Mouse (Mus musculus): Measurements from ENCODE around the gene Gm40193. TPM values are rescaled to one million over a fixed set of nuclear protein-coding genes. Genes with fewer than 3 reads are reported as not detected.

The Gm40193 gene
- polyA plus RNA-seq, 1 experiment = not detected

- H3K4me1 ChIP-seq (ENCODE audit: control insufficient read depth, insufficient read depth, low read length) = peaks cover 8% of the 10 kb centered on the region
- H3K4me3 ChIP-seq (ENCODE audit: control insufficient read depth, low read depth, low read length) = no peak overlapping the region
- H3K36me3 ChIP-seq (ENCODE audit: control insufficient read depth, insufficient read depth, low read length) = no peaks in the 10 kb centered on the region
- no peak for TF ChIP-seq CTCF (IDR thresholded peaks at IDR 0.05; ENCODE audit: control insufficient read depth, insufficient read depth, insufficient replicate concordance, low read depth, low read length)
- no peak for TF ChIP-seq POLR2A (IDR thresholded peaks at IDR 0.05; ENCODE audit: control insufficient read depth, low read depth, low read length)
- H3K27ac ChIP-seq (ENCODE audit: control insufficient read depth, insufficient read depth, low read depth, low read length) = no peak overlapping the region
- no peaks in the 10 kb centered on the region for H3K27me3 ChIP-seq (ENCODE audit: control insufficient read depth, insufficient read depth, low read length)
Observed at GRCm38 (mm10) chr11:70516352-70516751, 16.4 kb downstream of the Gm40193 start.

GRCm38 (mm10) chr11:70514288-70514687, 18.5 kb downstream of the Gm40193 start, which contains the start of gene Vmo1:
Gene Vmo1, minus strand, starts transcription at chr11:70514616.
- H3K27ac ChIP-seq (ENCODE audit: control insufficient read depth, insufficient read depth, low read depth, low read length) = no peak within 1 kb of the TSS
- H3K4me1 ChIP-seq (ENCODE audit: control insufficient read depth, insufficient read depth, low read length) = peaks cover 7% of the 10 kb centered on the region
- no peaks in the 10 kb centered on the region for H3K36me3 ChIP-seq (ENCODE audit: control insufficient read depth, insufficient read depth, low read length)
- no peaks in the 10 kb centered on the region for H3K27me3 ChIP-seq (ENCODE audit: control insufficient read depth, insufficient read depth, low read length)
- no peak for TF ChIP-seq CTCF (IDR thresholded peaks at IDR 0.05; ENCODE audit: control insufficient read depth, insufficient read depth, insufficient replicate concordance, low read depth, low read length)
- no peak for TF ChIP-seq POLR2A (IDR thresholded peaks at IDR 0.05; ENCODE audit: control insufficient read depth, low read depth, low read length)
- H3K4me3 ChIP-seq (ENCODE audit: control insufficient read depth, low read depth, low read length) = no peak within 1 kb of the TSS

GRCm38 (mm10) chr11:70513520-70513919, 19.2 kb downstream of the Gm40193 start:
- no peak for TF ChIP-seq POLR2A (IDR thresholded peaks at IDR 0.05; ENCODE audit: control insufficient read depth, low read depth, low read length)
- no peak for TF ChIP-seq CTCF (IDR thresholded peaks at IDR 0.05; ENCODE audit: control insufficient read depth, insufficient read depth, insufficient replicate concordance, low read depth, low read length)
- H3K4me1 ChIP-seq (ENCODE audit: control insufficient read depth, insufficient read depth, low read length) = peaks cover 6% of the 10 kb centered on the region
- no peak overlapping the region for H3K4me3 ChIP-seq (ENCODE audit: control insufficient read depth, low read depth, low read length)
- no peaks in the 10 kb centered on the region for H3K36me3 ChIP-seq (ENCODE audit: control insufficient read depth, insufficient read depth, low read length)
- no peak overlapping the region for H3K27ac ChIP-seq (ENCODE audit: control insufficient read depth, insufficient read depth, low read depth, low read length)
- H3K27me3 ChIP-seq (ENCODE audit: control insufficient read depth, insufficient read depth, low read length) = no peaks in the 10 kb centered on the region

- Histone ChIP-seq H3K36me3 (ENCODE audit: control insufficient read depth, insufficient read depth, low read length) (no peaks in the 10 kb centered on the region), H3K27ac (ENCODE audit: control insufficient read depth, insufficient read depth, low read depth, low read length) (no peak overlapping the region), H3K4me1 (ENCODE audit: control insufficient read depth, insufficient read depth, low read length) (peaks cover 6% of the 10 kb centered on the region), H3K4me3 (ENCODE audit: control insufficient read depth, low read depth, low read length) (no peak overlapping the region), H3K27me3 (ENCODE audit: control insufficient read depth, insufficient read depth, low read length) (no peaks in the 10 kb centered on the region)
- TF ChIP-seq CTCF (IDR thresholded peaks at IDR 0.05; ENCODE audit: control insufficient read depth, insufficient read depth, insufficient replicate concordance, low read depth, low read length) = no peak
- no peak for TF ChIP-seq POLR2A (IDR thresholded peaks at IDR 0.05; ENCODE audit: control insufficient read depth, low read depth, low read length)
Observed at GRCm38 (mm10) chr11:70512709-70513342, 19.9 kb downstream of the Gm40193 start.

- no peaks in the 10 kb centered on the region for H3K36me3 ChIP-seq (ENCODE audit: control insufficient read depth, insufficient read depth, low read length)
- no peak overlapping the region for H3K4me3 ChIP-seq (ENCODE audit: control insufficient read depth, low read depth, low read length)
- no peak for TF ChIP-seq POLR2A (IDR thresholded peaks at IDR 0.05; ENCODE audit: control insufficient read depth, low read depth, low read length)
- no peak for TF ChIP-seq CTCF (IDR thresholded peaks at IDR 0.05; ENCODE audit: control insufficient read depth, insufficient read depth, insufficient replicate concordance, low read depth, low read length)
- peaks cover 6% of the 10 kb centered on the region for H3K4me1 ChIP-seq (ENCODE audit: control insufficient read depth, insufficient read depth, low read length)
- no peak overlapping the region for H3K27ac ChIP-seq (ENCODE audit: control insufficient read depth, insufficient read depth, low read depth, low read length)
- H3K27me3 ChIP-seq (ENCODE audit: control insufficient read depth, insufficient read depth, low read length) = no peaks in the 10 kb centered on the region
Observed at GRCm38 (mm10) chr11:70511825-70512224, 20.9 kb downstream of the Gm40193 start.

- Histone ChIP-seq H3K4me3 (ENCODE audit: control insufficient read depth, low read depth, low read length) (no peak overlapping the region), H3K27me3 (ENCODE audit: control insufficient read depth, insufficient read depth, low read length) (no peaks in the 10 kb centered on the region), H3K4me1 (ENCODE audit: control insufficient read depth, insufficient read depth, low read length) (peaks cover 6% of the 10 kb centered on the region), H3K36me3 (ENCODE audit: control insufficient read depth, insufficient read depth, low read length) (no peaks in the 10 kb centered on the region), H3K27ac (ENCODE audit: control insufficient read depth, insufficient read depth, low read depth, low read length) (no peak overlapping the region)
- TF ChIP-seq POLR2A (IDR thresholded peaks at IDR 0.05; ENCODE audit: control insufficient read depth, low read depth, low read length) = no peak
- TF ChIP-seq CTCF (IDR thresholded peaks at IDR 0.05; ENCODE audit: control insufficient read depth, insufficient read depth, insufficient replicate concordance, low read depth, low read length) = no peak
Observed at GRCm38 (mm10) chr11:70511242-70511641, 21.5 kb downstream of the Gm40193 start.

GRCm38 (mm10) chr11:70509753-70510564, 22.8 kb downstream of the Gm40193 start:
- Histone ChIP-seq H3K4me3 (ENCODE audit: control insufficient read depth, low read depth, low read length) (peak overlapping the region; percentile 24), H3K27ac (ENCODE audit: control insufficient read depth, insufficient read depth, low read depth, low read length) (no peak overlapping the region), H3K36me3 (ENCODE audit: control insufficient read depth, insufficient read depth, low read length) (no peaks in the 10 kb centered on the region)

More at GRCm38 (mm10) chr11:70509753-70510564, 22.8 kb downstream of the Gm40193 start:
- TF ChIP-seq POLR2A (IDR thresholded peaks at IDR 0.05; ENCODE audit: control insufficient read depth, low read depth, low read length) = no peak
- peak; percentile 36; the same call in 1 of the 2 replicates for TF ChIP-seq CTCF (IDR thresholded peaks at IDR 0.05; ENCODE audit: control insufficient read depth, insufficient read depth, insufficient replicate concordance, low read depth, low read length)
- no peaks in the 10 kb centered on the region for H3K27me3 ChIP-seq (ENCODE audit: control insufficient read depth, insufficient read depth, low read length)
- peaks cover 8% of the 10 kb centered on the region for H3K4me1 ChIP-seq (ENCODE audit: control insufficient read depth, insufficient read depth, low read length)
